Mouse (Mus musculus) heart, postnatal 36 days (tissue): ENCODE data around the gene Enthd1. TPM values are rescaled to one million over a fixed set of nuclear protein-coding genes. Genes with fewer than 3 reads are reported as not detected.

Source experiments
- DNase-seq, 2 experiments: peaks; one replicate each; pipeline ENCODE4 v3.0.0; 2021 to 2022
- intact Hi-C: fragments of 180-260 bp; cut with DNase I; formaldehyde crosslinking; loops from one replicate; pipeline ENCODE4 v1.15.1; 2025
- total RNA-seq, 2 experiments: library from RNA; stranded (reverse); gene quantifications; 2 replicates each; pipeline ENCODE4 v1.2.3; 2021

The Enthd1 gene
- total RNA-seq, 2 experiments from 2014 or later = not detected

DNA sequence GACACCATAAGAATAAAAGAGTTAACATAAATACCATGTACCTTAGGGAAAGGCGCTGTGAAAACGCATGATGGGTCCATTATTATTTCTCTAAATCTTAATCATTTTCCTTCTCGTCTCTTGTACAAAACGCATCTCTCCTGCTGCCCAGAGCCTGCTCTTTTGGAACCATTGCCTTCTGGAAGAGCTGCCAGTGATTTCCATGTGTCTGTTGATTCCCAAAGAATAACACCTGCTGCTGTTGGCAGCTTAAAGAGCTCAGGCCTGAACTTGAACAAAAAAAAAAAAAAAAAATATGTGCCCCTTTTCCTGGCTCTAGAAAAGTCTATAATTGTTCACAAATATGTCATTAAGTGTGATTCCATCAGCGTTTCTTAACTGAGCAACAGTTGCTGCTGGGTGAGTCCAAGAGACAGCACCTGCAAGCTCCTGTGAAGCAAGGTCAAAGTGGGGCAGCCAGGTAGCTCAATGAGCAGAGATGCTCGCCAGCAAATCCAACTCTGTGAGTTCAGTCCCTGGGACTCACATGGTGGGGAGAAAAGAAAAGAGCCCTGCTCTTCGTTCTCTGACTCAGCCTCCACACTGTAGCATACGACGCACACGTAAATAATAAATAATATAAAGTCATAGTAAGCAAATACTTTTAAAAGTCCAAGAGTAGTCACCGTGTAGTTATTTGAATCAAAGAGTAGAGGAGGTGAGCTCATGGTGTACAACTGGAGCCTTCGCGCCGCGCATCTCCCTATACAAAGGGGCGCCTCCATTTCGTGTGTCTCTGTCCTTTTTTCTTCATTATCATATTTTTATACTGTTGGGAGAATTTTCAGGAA lies 9.5 kb upstream of the Enthd1 start:
- DNase-seq = no peak
- intact Hi-C loops = no loop called here

- no peak for DNase-seq
These were observed 8.0 kb upstream of the Enthd1 start for GRCm38 (mm10) chr15:80572811-80573520.

GRCm38 (mm10) chr15:80572291-80572690 lies 7.3 kb upstream of the Enthd1 start, which contains the start of gene Grap2:
Gene Grap2, plus strand, starts transcription at chr15:80572594.
- peak in 1 of 2 experiments; percentile 8 for DNase-seq
- intact Hi-C loops = no loop called here

More at GRCm38 (mm10) chr15:80572811-80573520, 8.0 kb upstream of the Enthd1 start:
- intact Hi-C loops = no loop called here

- no peak for DNase-seq
These were observed 6.7 kb upstream of the Enthd1 start for GRCm38 (mm10) chr15:80571611-80572010.

DNA sequence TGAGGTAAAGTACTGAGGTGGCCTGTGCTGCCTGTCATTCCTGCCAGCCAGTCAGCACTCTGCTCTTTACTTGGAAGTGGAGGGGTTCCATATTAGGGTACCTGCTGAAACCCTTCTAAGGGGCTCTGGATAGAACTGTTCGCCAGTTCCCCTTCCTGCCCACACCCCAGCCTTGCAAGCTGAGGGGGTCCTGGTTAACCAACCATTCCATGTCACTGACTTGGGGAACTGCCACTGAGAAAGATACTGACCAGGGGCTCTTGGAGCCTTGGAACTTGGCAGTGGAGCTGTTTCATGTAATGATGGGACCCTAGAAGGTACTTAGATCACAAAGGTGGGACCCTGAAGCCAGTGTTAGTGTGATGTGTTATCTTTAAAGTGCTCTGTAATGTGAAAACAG lies 5.3 kb upstream of the Enthd1 start:
- intact Hi-C loops = no loop called here
- no peak for DNase-seq

More at GRCm38 (mm10) chr15:80571611-80572010, 6.7 kb upstream of the Enthd1 start:
- intact Hi-C loops = no loop called here

DNA sequence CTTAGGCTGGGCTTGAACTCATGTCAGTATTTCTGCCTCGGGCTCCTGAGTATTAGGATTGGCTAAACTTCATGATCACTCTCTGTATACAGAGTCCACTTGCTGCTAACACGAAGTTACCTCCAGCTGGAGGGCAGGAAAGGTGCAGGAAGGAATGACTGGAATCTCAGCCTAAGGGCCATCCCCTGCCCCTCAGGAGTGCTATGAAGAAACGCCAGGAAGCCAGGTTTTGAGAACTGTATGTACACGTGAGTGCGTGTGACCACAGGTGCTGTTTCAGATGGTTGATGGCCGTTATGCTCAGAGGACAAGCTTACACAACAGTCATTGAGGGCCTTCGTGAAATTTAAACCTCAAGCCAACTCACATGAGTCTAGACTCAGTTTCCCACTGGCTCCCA lies 4.2 kb upstream of the Enthd1 start:
- intact Hi-C loops = no loop called here
- no peak for DNase-seq

DNA sequence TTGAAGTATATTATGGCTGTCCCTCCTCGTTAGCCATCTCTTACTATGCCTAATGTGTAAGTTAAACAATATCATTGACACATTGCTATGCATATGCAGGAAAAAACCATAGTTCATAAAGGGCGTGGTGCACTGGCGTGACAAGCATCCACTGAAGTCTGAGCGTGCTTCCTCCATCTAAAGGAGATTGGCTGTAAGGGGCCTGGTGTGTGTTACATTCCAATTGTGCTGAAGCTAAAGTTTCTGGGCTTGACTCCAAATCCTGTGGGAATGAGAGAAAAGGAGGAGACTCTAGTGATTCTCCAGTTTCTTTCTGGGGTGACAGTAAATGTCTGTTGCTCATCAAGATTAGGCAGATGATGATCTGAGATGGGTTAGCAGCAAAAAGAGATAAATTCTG lies 2.8 kb upstream of the Enthd1 start:
- intact Hi-C loops = no loop called here
- no peak for DNase-seq

DNA sequence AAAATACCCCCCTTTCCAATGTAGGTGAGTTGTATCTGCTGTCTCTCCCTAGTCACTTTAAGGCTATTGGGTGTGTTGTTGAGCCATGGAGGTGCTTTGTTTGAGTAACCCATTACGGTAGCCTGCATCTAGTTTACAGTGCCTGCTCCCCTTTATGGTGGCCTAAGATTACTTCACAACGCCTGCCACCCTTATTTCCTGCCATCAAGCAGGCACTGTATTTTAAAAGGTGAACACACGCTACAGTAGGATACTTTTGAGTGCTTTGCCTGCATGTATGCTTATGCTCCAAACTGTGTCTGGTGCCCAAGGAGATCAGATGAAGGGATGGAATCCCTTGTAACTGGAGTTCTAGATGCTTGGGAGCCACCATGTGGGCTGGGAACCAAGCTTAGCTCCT lies 2.2 kb upstream of the Enthd1 start:
- no peak for DNase-seq
- intact Hi-C loops = no loop called here

DNA sequence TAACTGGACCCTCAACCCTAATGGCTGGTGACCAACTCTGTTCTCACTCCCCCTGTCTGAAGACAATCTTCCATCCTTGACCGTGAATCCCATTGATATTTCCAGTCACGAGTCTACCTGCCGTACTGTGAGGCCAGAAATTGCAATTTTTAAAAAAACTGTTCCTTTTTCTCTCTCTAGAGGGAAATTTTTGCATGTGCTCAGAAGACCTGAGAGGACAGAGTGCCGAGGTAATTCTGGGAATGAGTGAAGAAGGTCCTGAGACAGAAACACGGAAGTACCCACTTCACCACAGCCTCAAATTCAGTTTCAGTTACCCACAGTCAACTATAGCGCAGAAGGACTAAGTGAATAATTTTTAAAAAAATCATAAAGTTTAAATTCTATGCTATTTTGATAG lies 1.7 kb upstream of the Enthd1 start:
- DNase-seq = no peak
- intact Hi-C loops = no loop called here

GRCm38 (mm10) chr15:80563634-80564208 lies 1.2 kb downstream of the Enthd1 start:
- no peak for DNase-seq
- intact Hi-C loops = no loop called here

- intact Hi-C loops = no loop called here
- no peak for DNase-seq
These were observed 2.5 kb downstream of the Enthd1 start for GRCm38 (mm10) chr15:80562446-80562845.

DNA sequence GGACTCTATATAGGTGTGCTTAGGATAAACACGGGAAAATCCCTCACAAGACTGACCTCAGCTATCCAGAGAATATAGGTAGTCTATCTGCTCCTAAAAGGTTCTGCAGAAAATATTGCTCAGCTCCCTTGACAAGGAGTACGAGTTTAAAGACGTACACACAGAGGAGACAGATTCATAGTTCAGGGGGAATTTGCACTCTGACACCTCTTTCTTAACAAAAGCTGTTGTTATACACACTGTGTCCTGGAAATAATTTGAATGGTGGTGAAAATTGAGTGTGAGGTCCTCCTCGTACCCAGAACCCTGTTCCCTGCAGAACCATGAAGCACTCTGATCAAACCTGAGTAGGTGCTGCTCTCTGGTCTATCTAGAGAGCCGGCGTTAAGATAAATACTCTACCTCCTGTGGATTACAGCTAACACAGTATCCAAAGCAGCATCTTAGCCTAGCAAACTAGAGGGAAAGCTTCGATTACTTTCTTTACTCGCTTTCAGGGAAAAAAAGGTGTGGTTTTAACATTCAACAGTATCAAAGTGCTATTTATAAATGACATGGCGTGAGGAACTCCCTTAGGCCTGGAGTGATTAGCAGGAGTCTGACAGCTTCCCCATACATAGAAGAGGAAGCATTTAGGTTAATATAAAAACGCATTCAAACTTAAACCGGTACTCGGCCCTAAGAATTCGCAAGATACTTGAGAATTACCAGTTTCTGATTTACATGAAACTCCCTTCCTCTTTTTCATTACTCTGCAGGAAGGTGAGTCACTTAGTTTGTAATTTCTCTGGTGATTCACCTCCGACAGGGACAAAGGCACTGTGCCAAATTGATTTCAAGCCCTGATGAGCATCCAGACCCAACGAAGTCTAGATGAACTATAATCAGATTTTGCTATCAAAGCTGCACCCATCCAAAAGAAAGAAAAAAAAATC lies 4.0 kb downstream of the Enthd1 start:
- DNase-seq = no peak
- intact Hi-C loops = no loop called here

GRCm38 (mm10) chr15:80559978-80560377 lies 5.0 kb downstream of the Enthd1 start:
- no peak for DNase-seq
- intact Hi-C loops = no loop called here

DNA sequence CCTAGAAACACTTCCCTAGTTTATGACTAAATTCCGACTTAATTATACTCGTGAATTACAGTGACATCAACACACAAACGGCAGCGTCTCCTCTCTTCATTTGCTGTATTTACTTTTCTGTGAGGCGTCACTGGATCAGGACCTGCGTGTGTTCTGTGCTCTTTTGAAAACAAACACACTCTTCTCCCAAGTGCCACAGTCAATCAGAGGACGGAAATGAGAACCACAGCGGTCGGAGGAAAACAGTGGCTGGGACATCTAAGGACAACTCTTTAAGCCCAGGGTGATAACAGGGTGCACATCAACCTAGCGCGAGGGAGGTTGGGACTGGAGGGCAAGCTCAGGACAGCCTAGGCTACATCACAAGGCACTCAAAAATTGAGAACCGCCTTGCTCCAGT lies 5.4 kb downstream of the Enthd1 start:
- DNase-seq = no peak
- intact Hi-C loops = no loop called here

- DNase-seq = no peak
- intact Hi-C loops = no loop called here
These were observed 7.2 kb downstream of the Enthd1 start for GRCm38 (mm10) chr15:80557745-80558144.

DNA sequence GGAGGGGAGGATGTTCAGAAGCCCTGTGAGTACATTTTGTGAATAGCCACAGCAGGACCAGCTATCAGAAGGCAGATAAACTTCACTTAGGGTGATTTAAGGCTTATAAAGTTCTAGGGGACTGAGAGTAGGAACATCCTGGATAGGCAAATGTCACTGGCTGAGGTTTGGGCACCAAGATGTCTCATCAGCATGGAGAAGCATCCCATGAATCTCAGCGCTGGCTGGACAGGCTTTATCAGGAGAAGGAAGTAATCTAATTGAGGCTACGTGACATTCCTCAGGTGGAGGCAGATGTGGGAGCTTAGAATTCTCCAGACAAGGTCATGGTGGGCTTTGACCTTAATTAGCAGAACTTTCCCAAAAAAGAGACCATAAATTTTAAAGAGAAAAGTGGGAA lies 8.9 kb downstream of the Enthd1 start:
- intact Hi-C loops = no loop called here
- DNase-seq = no peak

GRCm38 (mm10) chr15:80554860-80555822 lies 9.8 kb downstream of the Enthd1 start:
- intact Hi-C loops = no loop called here
- DNase-seq = no peak

DNA sequence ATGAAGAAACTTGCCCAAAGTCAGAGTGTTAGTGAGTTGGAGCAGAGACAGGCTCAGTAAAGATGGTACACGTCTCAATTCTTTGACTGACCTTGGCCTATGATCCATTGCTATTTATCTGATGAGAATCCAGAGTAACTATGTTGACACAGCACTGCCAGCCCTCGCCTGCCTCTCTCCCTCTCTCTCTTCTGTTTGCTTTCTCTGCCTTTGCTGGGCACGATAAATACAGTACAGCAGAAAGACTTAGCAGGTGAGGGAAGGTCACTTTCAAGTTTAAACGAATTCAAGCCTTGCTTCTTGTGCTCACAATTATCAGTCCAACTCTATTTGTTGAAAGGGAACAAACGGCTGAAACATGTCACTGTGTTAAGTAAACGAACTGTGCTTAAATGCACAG lies 19.5 kb downstream of the Enthd1 start:
- no peak for DNase-seq
- intact Hi-C loops = no loop called here

DNA sequence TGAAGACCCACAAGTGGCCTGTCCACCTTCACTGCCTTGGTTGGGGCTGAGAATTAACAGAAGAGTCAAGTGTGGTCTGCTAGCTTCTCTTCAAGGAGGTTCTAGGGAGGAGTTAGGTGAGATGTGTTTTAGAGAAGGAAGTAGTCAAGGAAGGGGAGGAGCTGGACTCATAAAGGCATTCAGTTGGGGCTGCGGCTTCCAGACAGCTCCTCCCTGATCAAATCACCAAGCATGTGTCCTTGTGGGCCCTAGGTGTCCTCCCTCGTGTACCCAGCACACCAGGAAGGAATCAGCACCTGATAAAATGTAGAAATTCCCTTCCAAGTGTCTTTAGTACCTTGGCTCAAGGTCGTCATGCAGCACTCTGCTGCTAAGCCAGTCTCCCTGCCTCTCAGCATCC lies 20.8 kb downstream of the Enthd1 start:
- intact Hi-C loops = no loop called here
- no peak for DNase-seq
